Mouse (Mus musculus) megakaryocyte, embryonic 14.5 days (primary cell): Measurements from ENCODE around the gene Cpvl. TPM values are rescaled to one million over a fixed set of nuclear protein-coding genes. Genes with fewer than 3 reads are reported as not detected.

Experiments used
- H3K27me3 ChIP-seq: replicated peaks from 2 replicates; pipeline ENCODE3; 2012; ENCODE audit warnings: inconsistent platforms
- H3K36me3 ChIP-seq: replicated peaks from 2 replicates; pipeline ENCODE3; 2012; ENCODE audit warnings: low read length, inconsistent platforms, mixed read lengths
- H3K4me1 ChIP-seq: 2 replicates; pipeline ENCODE4 v1.6.1; 2012; ENCODE audit warnings: inconsistent platforms
- H3K4me3 ChIP-seq: replicated peaks from 2 replicates; pipeline ENCODE3; 2012; ENCODE audit warnings: moderate library complexity, mild to moderate bottlenecking, inconsistent platforms
- H3K9me3 ChIP-seq: 2 replicates; pipeline ENCODE4 v1.6.1; 2012; ENCODE audit warnings: inconsistent platforms
- FLI1 ChIP-seq: IDR thresholded peaks from 2 replicates; pipeline ENCODE4 v1.6.1; 2012; ENCODE audit warnings: low read length, inconsistent platforms, mixed read lengths
- GATA1 ChIP-seq: IDR thresholded peaks from 3 replicates; pipeline ENCODE4 v1.6.1; 2012; ENCODE audit warnings: mixed read lengths, low read length, inconsistent platforms, borderline replicate concordance
- polyA plus RNA-seq: library from polyadenylated mRNA; stranded (reverse); fragments of >175 nt; gene quantifications from 2 replicates; pipeline ENCODE4 v1.2.3, GENCODE M21; 2012; ENCODE audit warnings: low replicate concordance; ENCODE audit not compliant: insufficient read depth

Cpvl gene
- polyA plus RNA-seq, 1 experiment: not detected

DNA sequence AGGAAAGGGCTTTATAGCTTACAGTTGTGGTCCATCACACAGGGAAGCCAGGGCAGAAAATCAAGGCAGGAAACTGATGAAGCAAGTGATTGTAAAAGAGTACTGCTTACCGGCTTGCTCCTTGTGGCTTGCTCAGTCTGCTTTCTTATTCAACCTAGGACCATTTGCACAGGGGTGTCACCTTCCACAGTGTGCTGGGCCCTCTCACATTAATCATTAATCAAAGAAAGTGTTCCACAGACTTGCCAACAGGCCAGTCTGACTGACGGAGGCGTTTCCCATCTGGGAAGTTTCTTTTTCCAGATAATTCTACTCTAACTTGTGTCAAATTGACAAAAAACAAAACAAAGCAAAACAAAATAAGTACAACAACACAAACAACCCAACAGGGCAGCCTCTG lies 124.9 kb downstream of the Cpvl start:
- no peaks in the 10 kb centered on the region for H3K9me3 ChIP-seq
- TF ChIP-seq GATA1 (no peak), FLI1 (no peak)
- no peaks in the 10 kb centered on the region for H3K36me3 ChIP-seq
- H3K4me1 ChIP-seq: no peaks in the 10 kb centered on the region
- H3K27me3 ChIP-seq: peaks cover 16% of the 10 kb centered on the region
- no peak overlapping the region for H3K4me3 ChIP-seq

DNA sequence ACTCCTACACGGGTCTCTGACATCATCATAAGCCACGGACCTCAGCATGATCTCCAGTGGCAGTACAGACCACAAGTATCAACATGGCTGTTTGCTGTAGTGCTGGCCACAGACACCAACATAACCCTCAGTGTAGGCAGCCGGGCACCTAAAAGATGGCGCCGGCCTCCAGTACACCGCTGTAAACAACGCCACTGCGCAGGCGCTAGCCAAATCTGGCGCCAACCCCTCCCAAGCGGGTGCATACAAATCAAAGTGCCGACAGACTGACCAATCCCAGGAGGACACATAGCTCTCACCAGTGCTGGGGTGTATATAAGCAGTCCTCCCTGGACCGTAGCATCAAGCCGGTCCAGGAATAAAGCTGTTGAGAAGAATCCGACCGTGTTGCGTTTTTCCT lies 133.8 kb downstream of the Cpvl start:
- Histone ChIP-seq H3K27me3 (peaks cover 7% of the 10 kb centered on the region), H3K4me3 (no peak overlapping the region), H3K9me3 (no peaks in the 10 kb centered on the region), H3K36me3 (no peaks in the 10 kb centered on the region), H3K4me1 (no peaks in the 10 kb centered on the region)
- TF ChIP-seq FLI1: no peak
- no peak for TF ChIP-seq GATA1

DNA sequence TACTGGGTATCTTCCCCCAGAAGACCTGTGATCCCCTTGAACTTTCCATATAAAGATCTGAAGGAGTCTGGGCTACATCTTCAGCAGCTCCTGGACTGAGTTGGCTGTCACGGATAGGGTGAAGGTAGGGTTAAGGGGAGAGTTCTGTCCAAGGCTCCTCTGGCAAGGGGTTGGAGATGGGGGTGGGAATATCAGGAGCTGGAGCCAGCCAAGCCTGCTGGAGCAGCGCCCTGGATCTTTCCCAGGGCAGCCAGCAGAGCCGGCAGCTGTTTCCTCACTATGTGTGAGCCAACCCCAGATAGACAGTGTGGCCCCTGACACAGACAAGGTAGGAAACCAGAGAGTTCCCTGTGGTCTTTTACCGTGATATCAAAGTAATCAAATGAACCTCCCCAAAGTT lies 153.3 kb downstream of the Cpvl start:
- no peak for TF ChIP-seq GATA1
- TF ChIP-seq FLI1: no peak
- Histone ChIP-seq H3K27me3 (peaks cover 61% of the 10 kb centered on the region), H3K36me3 (no peaks in the 10 kb centered on the region), H3K4me3 (no peak overlapping the region), H3K4me1 (peaks cover 6% of the 10 kb centered on the region), H3K9me3 (peaks cover 3% of the 10 kb centered on the region)

Other genes starting within 250 kb of the Cpvl start
- gene Tril, start 157.8 kb downstream of the Cpvl start, polyA plus RNA-seq: not detected in 2 replicates
- gene Chn2, start 60.9 kb upstream of the Cpvl start, polyA plus RNA-seq: 4.0 and 9.5 TPM in 2 replicates